In genomic region chr2:50296109-50296986, GRCm38 (mm10) we compare ENCODE assay signal across 8 mouse cellular contexts. TPM values are rescaled to one million over a fixed set of nuclear protein-coding genes. Genes with fewer than 3 reads are reported as not detected.
DNase-seq lines count a peak whose midpoint lies in the region; ATAC-seq and TF ChIP-seq lines count a peak whose summit lies in the region.

Mmadhc (minus strand) TSS chr2:50296801.

- peak; percentile 97 for ATAC-seq in embryonic facial prominence, embryonic 14.5 days (ENCODE audit: low read depth)
- ATAC-seq in limb, embryonic 15.5 days (ENCODE audit: insufficient number of reproducible peaks, low FRiP score, low TSS enrichment, low read depth): peak; percentile 92

- no peaks in the 10 kb centered on the region for H3K9me3 ChIP-seq in embryonic facial prominence, embryonic 14.5 days (ENCODE audit: control insufficient read depth, low read length)
- no peaks in the 10 kb centered on the region for H3K9me3 ChIP-seq in limb, embryonic 15.5 days

- peak; percentile 94 for DNase-seq in 416B (ENCODE audit: low read depth)
- DNase-seq in adrenal gland, postnatal 4 days (ENCODE audit: low spot score in 2 of 2): peak; percentile 78 to 82
- peak; percentile 99 for DNase-seq in embryonic facial prominence, embryonic 14.5 days (ENCODE audit: low spot score)
- peak; percentile 94 to 96 for DNase-seq in heart, adult 2 months
- peak; percentile 92 to 95 for DNase-seq in kidney, adult 8-10 months
- peak; percentile 65 to 83 for DNase-seq in monocyte, adult 2 months (ENCODE audit: low read depth in 1 of 2, low spot score in 2 of 2)
- peak; percentile 88 to 90 for DNase-seq in spleen, postnatal 36 days (ENCODE audit: low spot score in 2 of 2)

- TF ChIP-seq POLR2A in heart, adult 2 months (IDR thresholded peaks at IDR 0.05; ENCODE audit: insufficient read depth, low read depth, low read length): peak; percentile 92

- 0 out of 2 replicates have a peak, but pooled peaks have one; percentile 2 for TF ChIP-seq CTCF in heart, adult 2 months (IDR thresholded peaks at IDR 0.05)

- H3K9ac ChIP-seq in embryonic facial prominence, embryonic 14.5 days (ENCODE audit: low read depth, low read length): peak within 1 kb of the TSS; percentile 94
- peak within 1 kb of the TSS; percentile 89 for H3K9ac ChIP-seq in heart, adult 2 months (ENCODE audit: low read depth, low read length)
- H3K9ac ChIP-seq in limb, embryonic 15.5 days: peak within 1 kb of the TSS; percentile 87

- peak within 1 kb of the TSS; percentile 82 for H3K4me3 ChIP-seq in embryonic facial prominence, embryonic 14.5 days (ENCODE audit: low read depth, low read length)
- peak within 1 kb of the TSS; percentile 69 for H3K4me3 ChIP-seq in heart, adult 2 months
- H3K4me3 ChIP-seq in limb, embryonic 15.5 days: peak within 1 kb of the TSS; percentile 82

- H3K27ac ChIP-seq in embryonic facial prominence, embryonic 14.5 days (replicated peaks; ENCODE audit: low read depth, low read length): peak within 1 kb of the TSS; percentile 90
- peak within 1 kb of the TSS; percentile 89 for H3K27ac ChIP-seq in heart, adult 2 months
- peak within 1 kb of the TSS; percentile 94 for H3K27ac ChIP-seq in limb, embryonic 15.5 days

- peaks cover 6% of the 10 kb centered on the region for H3K79me2 ChIP-seq in heart, adult 2 months (replicated peaks; ENCODE audit: control insufficient read depth, insufficient read depth, low read length)

- H3K4me2 ChIP-seq in embryonic facial prominence, embryonic 14.5 days (ENCODE audit: low read depth, low read length): peak within 1 kb of the TSS; percentile 79
- H3K4me2 ChIP-seq in limb, embryonic 15.5 days: peak within 1 kb of the TSS; percentile 58

- H3K27me3 ChIP-seq in embryonic facial prominence, embryonic 14.5 days (replicated peaks; ENCODE audit: control insufficient read depth, insufficient read depth, low read length): no peaks in the 10 kb centered on the region
- H3K27me3 ChIP-seq in heart, adult 2 months (ENCODE audit: control insufficient read depth, insufficient read depth, low read length): no peaks in the 10 kb centered on the region
- H3K27me3 ChIP-seq in limb, embryonic 15.5 days: no peaks in the 10 kb centered on the region

- WGBS in embryonic facial prominence, embryonic 14.5 days: under 1% methylated on average over 30 of the region's 58 CpGs
- WGBS in heart, adult 2 months: 1% methylated on average over 58 of the region's 58 CpGs
- under 1% methylated on average over 58 of the region's 58 CpGs for WGBS in limb, embryonic 15.5 days

- intact Hi-C loops in heart, adult 2 months (cut with DNase I): loop anchor here (2.0 to 10.0 kb wide), 2 partner anchors 852 to 1778 kb away; partner anchors contain the start of genes Rif1 and Rnd3

- H3K4me1 ChIP-seq in embryonic facial prominence, embryonic 14.5 days (ENCODE audit: control insufficient read depth, insufficient read depth, low read length): peaks cover 18% of the 10 kb centered on the region
- H3K4me1 ChIP-seq in heart, adult 2 months (ENCODE audit: control insufficient read depth, insufficient read depth, low read length): peaks cover 7% of the 10 kb centered on the region
- H3K4me1 ChIP-seq in limb, embryonic 15.5 days: peaks cover 12% of the 10 kb centered on the region

- TF ChIP-seq EP300 in heart, adult 2 months (IDR thresholded peaks at IDR 0.05; ENCODE audit: insufficient read depth, low read depth, low read length): peak; percentile 84; the same call in 1 of the 2 replicates

- peaks cover 4% of the 10 kb centered on the region; the same call in 1 of the 2 replicates for H3K36me3 ChIP-seq in embryonic facial prominence, embryonic 14.5 days (ENCODE audit: control insufficient read depth, insufficient read depth, low read length)
- peaks cover 23% of the 10 kb centered on the region for H3K36me3 ChIP-seq in heart, adult 2 months (ENCODE audit: control insufficient read depth, insufficient read depth, low read length)
- peaks cover under 1% of the 10 kb centered on the region; the same call in 1 of the 2 replicates for H3K36me3 ChIP-seq in limb, embryonic 15.5 days

RNA-seq across cellular contexts. Expression of gene Mmadhc, which starts in this region (rescaled TPM):
- total RNA-seq in adrenal gland, postnatal 4 days (2021): 100 to 1,000 TPM; 101 to 112 TPM
- 160 and 172 TPM in 2 replicates for polyA plus RNA-seq in embryonic facial prominence, embryonic 14.5 days (2014; fragmentation: Nextera tagmentation; extraction: Ambion mirVana)
- total RNA-seq in heart, adult 2 months (2021): 100 to 1,000 TPM; 148 to 170 TPM
- polyA plus RNA-seq in heart, adult 2 months (2012; rRNA removed): 74.9 and 150 TPM in 2 replicates
- polyA plus RNA-seq in limb, embryonic 15.5 days (2015; fragmentation: Nextera tagmentation; extraction: Ambion mirVana): 171 and 172 TPM in 2 replicates

Comparison
In these comparisons a context has a peak if more than half of its experiments do, and no peak if none do; other contexts are left out.
1. Peak in every context shown above with its lines: DNase-seq, ATAC-seq, H3K4me3 ChIP-seq and H3K27ac ChIP-seq.